Mouse (Mus musculus) thymus, adult 2 months (tissue): ENCODE data around the gene Tax1bp3.

Source experiments
- CTCF ChIP-seq: fragments of 200-500 bp; IDR thresholded peaks from 2 replicates; pipeline ENCODE4 v1.5.1; 2012; ENCODE audit warnings: mild to moderate bottlenecking, control low read depth, low read length, moderate library complexity, borderline replicate concordance; ENCODE audit not compliant: control insufficient read depth, poor library complexity, insufficient read depth; ENCODE audit errors: extremely low read depth
- POLR2A ChIP-seq: fragments of 200-500 bp; IDR thresholded peaks from 2 replicates; pipeline ENCODE4 v1.6.1; 2012; ENCODE audit warnings: mild to moderate bottlenecking, low read length, control low read depth, moderate library complexity; ENCODE audit not compliant: control insufficient read depth, poor library complexity, insufficient read depth; ENCODE audit errors: extremely low read depth

DNA sequence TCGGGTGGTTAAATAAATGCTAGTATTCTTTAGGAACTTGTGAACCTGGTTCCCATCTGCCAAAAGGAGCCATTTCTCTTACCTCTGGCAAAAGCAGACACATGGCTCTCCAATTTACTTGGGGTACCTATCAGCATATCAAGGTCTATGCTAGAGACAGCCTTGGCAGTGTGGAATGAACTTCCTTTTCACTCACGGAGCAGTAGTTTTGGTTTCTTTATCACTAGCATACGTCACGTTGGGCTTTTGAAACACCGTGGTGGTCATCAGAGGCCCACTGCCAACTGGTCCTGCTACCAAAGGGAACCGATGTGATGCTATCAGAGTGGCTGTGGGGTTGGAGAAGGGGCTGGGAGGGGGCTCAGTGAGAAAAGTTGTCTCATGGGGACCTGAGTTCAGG is 43.9 kb upstream of the Tax1bp3 start:
- TF ChIP-seq CTCF (no peak), POLR2A (no peak)
